Mouse (Mus musculus): ENCODE results near the gene Olfr896-ps1.

Gene Olfr896-ps1

GRCm38 (mm10) chr9:38290807-38291206 lies at the start of gene Olfr896-ps1:
Gene Olfr896-ps1, plus strand, starts transcription at chr9:38291107.
- DNase-seq (ENCODE audit: low spot score in 2 of 2): no peak

DNA sequence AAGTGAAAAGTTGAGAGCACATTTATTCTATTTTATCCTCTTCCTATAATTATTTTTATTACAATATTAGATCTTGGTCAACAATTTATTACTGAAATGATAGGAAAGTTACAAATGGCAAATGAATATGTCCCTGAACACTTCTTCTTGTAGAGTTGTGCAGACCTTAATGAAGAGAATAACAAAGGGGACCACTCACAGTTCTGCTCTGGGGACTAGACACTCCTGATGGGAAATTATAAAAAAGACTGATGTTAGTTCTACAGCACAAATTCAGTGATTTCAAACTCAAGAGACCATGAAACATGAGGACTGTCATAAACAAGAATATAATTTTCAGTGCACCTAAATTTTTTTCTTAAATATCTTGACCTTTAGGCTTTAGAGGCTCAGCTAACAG lies 38.4 kb upstream of the Olfr896-ps1 start, which contains the start of gene Olfr143:
TSS of gene Olfr143 (plus strand) at position 301 of the 400 bp plus-strand sequence.
- no peak for DNase-seq (ENCODE audit: low spot score in 2 of 2)

DNA sequence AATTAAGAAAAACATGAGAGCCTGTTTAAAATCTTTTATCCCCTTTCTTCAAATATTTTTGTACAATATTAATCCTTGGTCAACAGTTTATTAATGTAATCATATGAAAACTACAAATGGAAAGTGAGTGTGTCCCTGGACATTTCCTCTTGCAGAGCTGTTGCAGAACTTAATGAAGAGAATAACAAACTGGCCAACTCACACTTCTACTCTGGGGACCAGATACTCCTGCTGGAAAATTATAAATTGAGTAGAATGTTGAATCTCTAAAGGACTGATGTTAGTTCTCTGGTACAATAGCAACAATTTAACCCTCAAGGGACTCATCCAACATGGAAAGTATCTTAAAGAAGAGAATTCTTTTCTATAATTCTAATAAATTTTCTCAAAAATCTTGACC lies 23.4 kb upstream of the Olfr896-ps1 start, which contains the start of gene Olfr895:
TSS of gene Olfr895 (plus strand) at position 301 of the 400 bp plus-strand sequence.
- DNase-seq (ENCODE audit: low spot score in 2 of 2): no peak

DNA sequence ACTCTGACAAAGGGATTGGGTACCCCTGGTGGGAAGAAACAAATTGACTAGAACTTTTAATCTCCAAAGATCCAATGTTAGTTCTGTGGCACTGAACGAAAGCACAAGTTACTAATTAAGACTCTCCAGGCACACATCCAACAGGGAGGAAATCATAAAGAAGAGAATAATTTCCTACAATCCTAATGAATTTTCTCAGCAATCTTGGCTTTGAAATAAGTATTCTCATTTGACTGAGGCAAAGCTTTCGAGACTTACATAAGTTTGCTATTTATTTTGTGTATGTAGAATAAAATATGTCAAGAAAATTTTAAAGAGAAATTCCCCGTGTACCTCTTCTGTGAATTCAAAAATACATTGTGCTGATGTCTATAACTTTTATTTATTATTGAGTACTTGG lies 37.9 kb downstream of the Olfr896-ps1 start, which contains the start of gene Olfr25:
TSS of gene Olfr25 (plus strand) at position 301 of the 400 bp plus-strand sequence.
- no peak for DNase-seq (ENCODE audit: low spot score in 2 of 2)

Measured in left cerebral cortex, adult 9 months (tissue).